Mouse (Mus musculus) liver, embryonic 14.5 days (tissue): Measurements from ENCODE around the gene Smarcb1. TPM values are rescaled to one million over a fixed set of nuclear protein-coding genes. Genes with fewer than 3 reads are reported as not detected.

ENCODE experiments used
- ATAC-seq: fragments of 200-750 bp; cut with Nextera tagmentation; 2 replicates; pipeline ENCODE4 v1.8.0; 2017; ENCODE audit warnings: moderate number of reproducible peaks, mild to moderate bottlenecking, moderate library complexity; ENCODE audit not compliant: insufficient read depth
- DNase-seq, 3 experiments: peaks; one replicate each; pipeline ENCODE4 v3.0.0-alpha.2; 2012 to 2013; ENCODE audit warnings: low read depth in 3 of 3, low spot score in 3 of 3
- H3K27ac ChIP-seq: fragments of 300-500 bp; sonication (generic); 2 replicates; pipeline ENCODE4 v1.5.1; 2014; ENCODE audit warnings: moderate library complexity, mild to moderate bottlenecking, control low read depth, inconsistent platforms
- H3K27me3 ChIP-seq: fragments of 300-500 bp; sonication (generic); 2 replicates; pipeline ENCODE4 v1.6.1; 2014; ENCODE audit warnings: mild to moderate bottlenecking, low read length, moderate library complexity; ENCODE audit not compliant: control insufficient read depth, insufficient read depth
- H3K36me3 ChIP-seq: fragments of 300-500 bp; sonication (generic); replicated peaks from 2 replicates; pipeline ENCODE4 v1.6.1; 2014; ENCODE audit warnings: low read depth; ENCODE audit not compliant: control insufficient read depth, insufficient read depth
- H3K4me1 ChIP-seq, 2 experiments: fragments of 200-500 bp in 1 of 2; fragments of 300-500 bp in 1 of 2; sonication (generic) in 1 of 2; replicated peaks; 2 replicates each; pipeline ENCODE4 v1.6.1; 2012 to 2014; ENCODE audit warnings: antibody characterized with exemption in 1 of 2, inconsistent platforms in 1 of 2, low read length in 1 of 2; ENCODE audit not compliant: control insufficient read depth in 2 of 2, insufficient read depth in 2 of 2
- H3K4me2 ChIP-seq: fragments of 300-500 bp; sonication (generic); 2 replicates; pipeline ENCODE4 v1.6.1; 2014; ENCODE audit warnings: low read depth, mild to moderate bottlenecking, control low read depth, moderate library complexity
- H3K4me3 ChIP-seq, 2 experiments: fragments of 200-500 bp in 1 of 2; fragments of 300-500 bp in 1 of 2; sonication (generic) in 1 of 2; 2 replicates each; pipeline ENCODE4 v1.5.1; 2012 to 2014; ENCODE audit warnings: low read depth in 2 of 2, low read length in 2 of 2, mild to moderate bottlenecking in 2 of 2, control low read depth in 1 of 2, inconsistent platforms in 1 of 2, moderate library complexity in 1 of 2; ENCODE audit not compliant: insufficient read depth in 1 of 2
- H3K9ac ChIP-seq: fragments of 300-500 bp; sonication (generic); replicated peaks from 2 replicates; pipeline ENCODE4 v1.6.1; 2014; ENCODE audit warnings: mild to moderate bottlenecking, control low read depth, moderate library complexity
- H3K9me3 ChIP-seq: fragments of 300-500 bp; sonication (generic); 2 replicates; pipeline ENCODE4 v1.6.1; 2016; ENCODE audit warnings: low read length, mixed read lengths; ENCODE audit not compliant: control insufficient read depth
- CTCF ChIP-seq: IDR thresholded peaks from 2 replicates; pipeline ENCODE4 v1.5.1; 2016; ENCODE audit warnings: antibody characterized with exemption, low read depth, control low read depth
- EP300 ChIP-seq: IDR thresholded peaks from 2 replicates; pipeline ENCODE4 v1.6.1; 2016; ENCODE audit warnings: antibody characterized with exemption, low read depth
- WGBS: fragments of 180-500 bp; shearing (Covaris S2); extraction: QIAGEN DNeasy Blood & Tissue Kit; methylation state at CpG from one replicate; pipeline ENCODE4 v1.1.7; 2014; ENCODE audit not compliant: insufficient replicate concordance; 5-methylcytosine and 5-hydroxymethylcytosine counted together
- polyA plus RNA-seq, 2 experiments: library from polyadenylated mRNA; depleted of rRNA in 1 of 2; stranded (reverse) in 1 of 2; unstranded in 1 of 2; fragments of >200 nt; fragmentation: Nextera tagmentation in 1 of 2; extraction: Ambion mirVana in 1 of 2; gene quantifications; 2 replicates each; pipeline versions ENCODE4 v1.2.1 to v1.2.3; 2012 to 2014

The Smarcb1 gene
- polyA plus RNA-seq, 2 experiments, result 28.5 to 47.7 TPM

GRCm38 (mm10) chr10:75932891-75933290 lies 11.5 kb upstream of the Smarcb1 start, which contains the start of gene Chchd10:
TSS of gene Chchd10 (plus strand) at chr10:75933130.
- H3K9ac ChIP-seq, result no peak within 1 kb of the TSS; the same call in 1 of the 2 replicates
- no peak for TF ChIP-seq CTCF
- TF ChIP-seq EP300, result no peak
- H3K4me3 ChIP-seq, result peak within 1 kb of the TSS; percentile 35 to 51
- no peaks in the 10 kb centered on the region for H3K9me3 ChIP-seq
- H3K36me3 ChIP-seq, result peaks cover 2% of the 10 kb centered on the region; the same call in 1 of the 2 replicates
- 42% methylated on average over 6 of the region's 6 CpGs for WGBS
- no peak within 1 kb of the TSS for H3K27ac ChIP-seq
- ATAC-seq, result no peak
- no peak for DNase-seq
- peaks cover 42% of the 10 kb centered on the region for H3K27me3 ChIP-seq
- peak within 1 kb of the TSS; percentile 67 for H3K4me2 ChIP-seq
- peaks cover 20 to 29% of the 10 kb centered on the region in 2 experiments for H3K4me1 ChIP-seq

- Histone ChIP-seq H3K4me1 (peaks cover 14 to 23% of the 10 kb centered on the region in 2 experiments), H3K4me2 (peak overlapping the region; percentile 67), H3K9me3 (no peaks in the 10 kb centered on the region), H3K36me3 (peaks cover 2% of the 10 kb centered on the region; the same call in 1 of the 2 replicates), H3K4me3 (peak overlapping the region; percentile 35 to 51), H3K27ac (no peak overlapping the region), H3K27me3 (peaks cover 42% of the 10 kb centered on the region), H3K9ac (no peak overlapping the region; the same call in 1 of the 2 replicates)
- peak; percentile 14; the same call in 1 of the 2 replicates for ATAC-seq
- no peak for TF ChIP-seq CTCF
- TF ChIP-seq EP300, result no peak
- 2% methylated on average over 40 of the region's 44 CpGs for WGBS
- DNase-seq, result no peak
These were observed 10.8 kb upstream of the Smarcb1 start for GRCm38 (mm10) chr10:75932081-75932678.

- H3K9me3 ChIP-seq, result no peaks in the 10 kb centered on the region
- TF ChIP-seq EP300 (no peak), CTCF (no peak)
- no peak for DNase-seq
- ATAC-seq, result no peak
- no peaks in the 10 kb centered on the region for H3K36me3 ChIP-seq
- H3K27ac ChIP-seq, result no peak overlapping the region
- peaks cover 5 to 17% of the 10 kb centered on the region in 2 experiments for H3K4me1 ChIP-seq
- no peak overlapping the region for H3K9ac ChIP-seq
- H3K4me3 ChIP-seq, result no peak overlapping the region
- H3K4me2 ChIP-seq, result no peak overlapping the region
- peaks cover 42% of the 10 kb centered on the region for H3K27me3 ChIP-seq
- 25% methylated on average over 7 of the region's 7 CpGs for WGBS
These were observed 9.9 kb upstream of the Smarcb1 start for GRCm38 (mm10) chr10:75931311-75931710.

GRCm38 (mm10) chr10:75930304-75930703 lies 8.9 kb upstream of the Smarcb1 start:
- no peak overlapping the region for H3K4me2 ChIP-seq
- H3K27me3 ChIP-seq, result peaks cover 42% of the 10 kb centered on the region
- DNase-seq (no peak), ATAC-seq (no peak)
- H3K36me3 ChIP-seq, result no peaks in the 10 kb centered on the region
- no peak overlapping the region for H3K27ac ChIP-seq
- no peak overlapping the region for H3K4me3 ChIP-seq
- no peaks in the 10 kb centered on the region for H3K9me3 ChIP-seq
- no peak for TF ChIP-seq CTCF
- no peak for TF ChIP-seq EP300
- H3K4me1 ChIP-seq, result peaks cover 2 to 14% of the 10 kb centered on the region in 2 experiments
- WGBS, result 31% methylated on average over 6 of the region's 6 CpGs
- no peak overlapping the region for H3K9ac ChIP-seq

DNA sequence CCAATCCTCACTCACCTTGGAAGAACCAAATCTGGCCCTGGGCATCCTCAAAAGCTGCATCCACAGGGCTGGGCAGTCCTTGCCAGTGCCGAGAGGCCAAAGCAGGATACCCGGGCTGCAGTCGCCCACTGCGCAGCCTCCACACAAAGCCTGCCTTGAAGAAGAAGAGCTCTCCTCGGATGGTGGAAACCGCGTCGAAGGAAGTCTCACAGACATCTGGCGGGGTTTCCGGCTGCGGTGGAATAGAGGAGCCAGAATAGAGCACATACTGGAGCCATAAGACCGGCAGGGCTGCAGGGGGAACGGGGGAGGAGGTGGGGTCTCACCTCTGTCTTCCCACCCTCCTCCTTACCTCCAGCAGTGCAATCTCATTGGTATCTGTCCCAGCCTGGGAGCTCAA lies 5.0 kb upstream of the Smarcb1 start:
- ATAC-seq, result no peak
- DNase-seq, result no peak
- TF ChIP-seq EP300 (no peak), CTCF (no peak)
- WGBS, result 50% methylated on average over 13 of the region's 13 CpGs
- Histone ChIP-seq H3K4me2 (no peak overlapping the region), H3K9me3 (no peaks in the 10 kb centered on the region), H3K4me3 (no peak overlapping the region), H3K27me3 (peaks cover 23% of the 10 kb centered on the region), H3K36me3 (no peaks in the 10 kb centered on the region), H3K27ac (no peak overlapping the region), H3K4me1 (peaks cover 4 to 9% of the 10 kb centered on the region in 2 experiments), H3K9ac (no peak overlapping the region)
